Mouse (Mus musculus): ENCODE measurements around the gene Krtap27-1.

DNA sequence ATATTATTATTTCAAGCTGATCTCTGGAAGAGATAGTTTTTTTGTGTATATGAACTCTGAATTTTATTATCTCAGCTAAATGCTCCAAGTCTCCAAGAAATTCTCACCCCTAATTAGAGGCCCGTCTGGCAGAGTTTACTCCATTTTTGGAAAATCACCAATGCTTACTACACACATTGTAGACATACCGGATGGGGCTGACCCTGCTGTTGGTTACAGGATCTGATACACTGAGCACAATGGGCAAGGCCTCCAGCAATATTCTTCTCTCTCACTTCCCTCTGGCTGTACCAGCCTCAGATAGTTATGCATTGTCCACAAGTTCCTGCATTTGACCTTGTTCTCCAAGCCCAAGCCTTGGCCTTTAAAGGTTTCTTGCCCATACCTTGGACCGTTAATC is 31.4 kb downstream of the Krtap27-1 start:
- TF ChIP-seq CTCF (IDR thresholded peaks at IDR 0.05; ENCODE audit: low read depth) (no peak), EP300 (optimal IDR thresholded peaks at IDR 0.05) (no peak)

Data from stomach, postnatal 0 days (tissue).